Mouse (Mus musculus) cerebellum, adult 2 months (tissue): ENCODE data around the gene AB124611. TPM values are rescaled to one million over a fixed set of nuclear protein-coding genes. Genes with fewer than 3 reads are reported as not detected.
A peak's percentile ranks its signal among the peaks of the same experiment; 100 is the strongest.

ENCODE experiments used
- DNase-seq, 2 experiments: peaks; one replicate each; pipeline ENCODE4 v3.0.0; 2021
- H3K27ac ChIP-seq: fragments of 200-500 bp; 2 replicates; pipeline ENCODE4 v1.5.1; 2012; ENCODE audit warnings: low read length, control low read depth, inconsistent platforms; ENCODE audit not compliant: insufficient read depth
- H3K27me3 ChIP-seq: fragments of 200-500 bp; 2 replicates; pipeline ENCODE4 v1.6.1; 2012; ENCODE audit warnings: inconsistent platforms, mild to moderate bottlenecking, low read length, moderate library complexity; ENCODE audit not compliant: control insufficient read depth, insufficient read depth
- H3K4me1 ChIP-seq: fragments of 200-500 bp; 2 replicates; pipeline ENCODE4 v1.6.1; 2011; ENCODE audit warnings: low read length; ENCODE audit not compliant: control insufficient read depth, insufficient read depth
- H3K4me3 ChIP-seq: fragments of 200-500 bp; replicated peaks from 2 replicates; pipeline ENCODE3; 2011; ENCODE audit warnings: mild to moderate bottlenecking, low read depth, low read length, control low read depth; ENCODE audit not compliant: insufficient read depth
- CTCF ChIP-seq: fragments of 200-500 bp; IDR thresholded peaks from 2 replicates; pipeline ENCODE4 v1.5.1; 2011; ENCODE audit warnings: low read depth, mild to moderate bottlenecking, control low read depth, low read length, moderate library complexity, borderline replicate concordance; ENCODE audit not compliant: insufficient read depth
- POLR2A ChIP-seq: fragments of 200-500 bp; IDR thresholded peaks from 2 replicates; pipeline ENCODE4 v1.6.1; 2011; ENCODE audit warnings: low read length, control low read depth, borderline replicate concordance; ENCODE audit not compliant: insufficient read depth
- WGBS: fragments of 180-500 bp; shearing (Covaris S2); methylation state at CpG from one replicate; pipeline ENCODE4 v1.1.7; 2018; 5-methylcytosine and 5-hydroxymethylcytosine counted together
- polyA plus RNA-seq: library from polyadenylated mRNA; depleted of rRNA; stranded (reverse); fragments of >200 nt; gene quantifications from 2 replicates; pipeline ENCODE4 v1.2.3, GENCODE M21; 2012

AB124611 gene
- polyA plus RNA-seq, 1 experiment: 0.28 TPM

DNA sequence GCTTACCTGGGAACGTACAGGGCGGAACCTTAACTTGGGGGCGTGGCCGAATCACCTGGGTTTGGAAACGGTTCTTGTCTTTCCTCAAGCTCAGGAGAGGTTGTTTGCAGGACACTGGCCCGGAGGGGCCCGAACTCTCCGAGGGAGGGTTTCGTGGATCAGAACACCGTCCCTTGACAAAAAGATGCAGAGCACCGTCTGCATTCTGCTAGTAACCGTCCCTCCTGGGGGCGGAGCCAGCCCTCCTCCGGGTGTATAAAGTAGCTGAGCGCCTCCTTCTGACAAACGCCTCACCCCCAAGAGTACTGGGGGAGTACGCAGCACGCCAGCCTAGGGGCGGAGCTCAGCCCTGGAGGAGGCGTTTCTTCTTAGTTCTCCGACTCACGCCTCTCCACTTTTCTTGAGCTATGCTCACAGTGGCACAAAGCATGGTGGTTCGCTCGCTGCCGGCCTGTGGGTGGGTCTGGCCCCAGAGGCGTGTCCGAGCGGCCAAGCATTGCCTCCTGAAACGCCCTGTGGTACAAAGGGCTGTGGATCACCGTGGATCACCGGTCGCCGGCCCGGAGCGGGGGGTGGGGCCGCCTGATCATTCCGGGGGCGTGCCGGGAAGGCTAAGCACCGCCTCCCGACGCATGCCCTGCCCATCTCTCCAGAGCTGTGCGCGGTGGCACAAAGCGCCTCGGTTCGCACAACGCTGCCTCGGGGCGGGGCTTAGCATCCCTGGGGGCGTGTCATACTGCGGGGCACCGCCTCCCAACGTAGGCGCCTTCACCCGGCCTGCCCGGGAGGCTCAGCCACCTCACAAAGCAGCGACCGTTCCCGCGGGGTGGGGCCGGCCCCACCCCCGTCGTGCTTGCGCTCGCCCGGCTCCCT is 20.2 kb downstream of the AB124611 start:
- Histone ChIP-seq H3K4me3 (peak overlapping the region; percentile 73), H3K27ac (0 out of 2 replicates have a peak overlapping the region, but pooled peaks have one; percentile 13), H3K27me3 (no peaks in the 10 kb centered on the region), H3K4me1 (peaks cover 5% of the 10 kb centered on the region)
- DNase-seq: peak; percentile 99 to 100
- under 1% methylated on average over 66 of the region's 67 CpGs for WGBS
- peak; percentile 49; the same call in 1 of the 2 replicates for TF ChIP-seq CTCF
- 0 out of 2 replicates have a peak, but pooled peaks have one; percentile 29 for TF ChIP-seq POLR2A

DNA sequence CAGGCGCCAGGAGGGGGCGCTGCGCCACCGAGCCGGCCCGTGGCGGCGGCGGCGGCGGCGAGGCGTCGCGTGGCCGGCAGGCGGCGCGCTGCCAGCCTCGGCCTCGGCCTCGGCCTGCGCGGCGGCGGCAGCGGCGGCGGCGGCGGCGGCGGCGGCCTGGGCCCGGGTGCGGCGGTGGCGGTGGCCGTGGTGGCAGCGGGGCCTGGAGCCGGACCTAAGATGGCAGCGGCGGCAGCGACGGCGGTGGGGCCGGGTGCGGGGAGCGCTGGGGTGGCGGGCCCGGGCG is 20.8 kb downstream of the AB124611 start, which contains the start of gene Carm1:
Gene Carm1, plus strand, starts transcription at position 106 of the 286 bp plus-strand sequence.
- peak within 1 kb of the TSS; percentile 44 for H3K27ac ChIP-seq
- peaks cover 9% of the 10 kb centered on the region for H3K4me1 ChIP-seq
- TF ChIP-seq CTCF (no peak), POLR2A (no peak)
- DNase-seq: peak in 1 of 2 experiments; percentile 79
- peak within 1 kb of the TSS; percentile 73 for H3K4me3 ChIP-seq
- no peaks in the 10 kb centered on the region for H3K27me3 ChIP-seq
- WGBS: 7% methylated on average over 41 of the region's 52 CpGs

GRCm38 (mm10) chr9:21547075-21547941 is 21.3 kb downstream of the AB124611 start:
- TF ChIP-seq POLR2A (no peak), CTCF (no peak)
- Histone ChIP-seq H3K4me3 (peak overlapping the region; percentile 70), H3K4me1 (peaks cover 9% of the 10 kb centered on the region), H3K27me3 (no peaks in the 10 kb centered on the region), H3K27ac (peak overlapping the region; percentile 44)
- DNase-seq: peak in 1 of 2 experiments; percentile 70
- under 1% methylated on average over 47 of the region's 66 CpGs for WGBS

DNA sequence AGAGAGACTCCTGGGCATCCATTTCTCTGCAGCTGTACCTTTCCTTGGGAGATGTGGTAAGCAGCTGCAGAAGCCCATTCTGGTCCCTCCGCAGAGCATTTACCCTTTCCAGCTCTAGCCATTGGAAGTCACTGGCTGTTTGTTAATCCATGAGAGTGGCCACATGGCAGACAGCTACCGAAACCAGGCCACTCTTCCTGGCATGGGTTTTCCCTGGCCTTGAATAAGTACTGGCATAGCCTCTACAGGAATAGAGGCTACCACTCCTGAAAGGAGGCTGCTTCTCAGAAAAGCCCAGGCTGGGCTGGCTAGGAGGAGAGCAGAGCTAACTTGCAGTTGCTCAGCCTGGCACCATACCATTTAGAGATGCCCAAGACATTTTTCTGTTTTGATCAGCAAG is 25.1 kb downstream of the AB124611 start:
- no peak for TF ChIP-seq CTCF
- no peak overlapping the region; the same call in none of the 2 replicates for H3K27ac ChIP-seq
- DNase-seq: peak; percentile 28 to 53
- no peak overlapping the region for H3K4me3 ChIP-seq
- WGBS: 28% methylated on average over 2 of the region's 2 CpGs
- H3K27me3 ChIP-seq: no peaks in the 10 kb centered on the region
- H3K4me1 ChIP-seq: peaks cover 9% of the 10 kb centered on the region

DNA sequence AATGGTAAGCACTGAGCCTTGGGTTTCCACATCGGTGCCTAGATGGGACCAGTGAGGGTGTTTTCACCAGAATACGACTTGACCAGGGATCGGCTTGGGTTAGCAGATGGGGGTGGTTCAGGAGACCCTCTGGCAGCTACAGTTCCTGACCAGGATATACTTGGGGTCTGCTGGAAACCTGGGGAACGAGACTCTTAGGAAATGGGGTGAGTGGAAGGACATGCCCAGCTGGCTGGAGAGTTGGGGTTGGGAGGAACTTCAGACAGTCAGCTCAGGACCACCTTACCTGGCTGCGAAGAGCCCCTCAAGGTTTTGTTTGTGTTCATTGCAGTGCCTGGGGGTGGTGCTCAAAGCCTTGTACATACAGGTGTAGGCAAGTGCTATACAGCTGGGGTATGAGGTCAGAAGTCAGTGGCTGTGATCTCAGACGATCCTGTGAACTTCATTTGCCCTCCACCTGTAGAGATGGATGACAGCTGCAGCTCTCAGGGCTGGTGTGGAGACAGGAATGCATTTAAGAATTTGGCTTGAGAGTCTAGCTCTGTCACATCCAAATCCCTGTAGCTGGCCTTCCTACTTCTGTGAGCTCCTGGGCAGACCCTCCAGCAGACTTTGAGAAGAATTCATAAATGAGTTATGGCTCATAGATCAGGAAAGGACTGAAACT is 27.8 kb downstream of the AB124611 start:
- TF ChIP-seq CTCF: no peak
- no peak for TF ChIP-seq POLR2A
- WGBS: 86% methylated on average over 6 of the region's 6 CpGs
- no peak for DNase-seq

GRCm38 (mm10) chr9:21555198-21555742 is 29.3 kb downstream of the AB124611 start:
- peaks cover 14% of the 10 kb centered on the region for H3K4me1 ChIP-seq
- H3K27me3 ChIP-seq: no peaks in the 10 kb centered on the region
- WGBS: 88% methylated on average over 6 of the region's 6 CpGs
- no peak overlapping the region for H3K4me3 ChIP-seq
- no peak for DNase-seq
- TF ChIP-seq CTCF (no peak), POLR2A (no peak)
- H3K27ac ChIP-seq: no peak overlapping the region

More for the DNA sequence above, 27.8 kb downstream of the AB124611 start:
- Histone ChIP-seq H3K27ac (no peak overlapping the region), H3K4me3 (no peak overlapping the region), H3K27me3 (no peaks in the 10 kb centered on the region), H3K4me1 (peaks cover 14% of the 10 kb centered on the region)

DNA sequence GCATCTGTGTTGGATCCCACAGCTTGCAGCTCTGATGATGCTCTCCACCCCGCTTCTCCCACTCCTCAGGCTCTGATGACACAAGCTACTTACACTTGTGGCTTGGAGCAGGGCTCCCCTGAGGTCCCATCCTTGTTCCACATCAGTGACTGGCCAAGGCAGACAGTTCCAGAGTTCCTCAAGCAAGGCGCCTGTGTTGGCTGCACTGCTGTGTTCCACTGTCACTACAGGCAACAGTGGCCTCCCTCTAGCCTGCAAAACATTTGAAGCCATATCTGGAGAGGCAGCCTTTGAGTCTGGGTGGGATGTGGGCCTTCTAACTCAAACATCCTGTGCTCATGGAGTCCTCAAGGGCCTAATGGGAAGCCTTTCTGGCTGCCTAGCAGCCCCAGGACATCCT is 31.0 kb downstream of the AB124611 start:
- TF ChIP-seq CTCF: no peak
- no peak for TF ChIP-seq POLR2A
- peaks cover 5% of the 10 kb centered on the region for H3K4me1 ChIP-seq
- no peaks in the 10 kb centered on the region for H3K27me3 ChIP-seq
- H3K27ac ChIP-seq: no peak overlapping the region
- WGBS: 46% methylated on average over 2 of the region's 2 CpGs
- DNase-seq: no peak
- no peak overlapping the region for H3K4me3 ChIP-seq
